Mouse (Mus musculus) C2C12 (cell line): ENCODE data around the gene Gm5155. TPM values are rescaled to one million over a fixed set of nuclear protein-coding genes. Genes with fewer than 3 reads are reported as not detected.
"Not testable (repeated sequence)": the region's sequence is repeated elsewhere in the genome, so short reads cannot be mapped to it uniquely, and the experiment has no call there.

ENCODE experiments used
- H3K27me3 ChIP-seq: one replicate; pipeline ENCODE4 v1.6.1; 2011; ENCODE audit not compliant: control insufficient read depth, insufficient read depth, insufficient read length
- H3K36me3 ChIP-seq: one replicate; pipeline ENCODE4 v1.6.1; 2011; ENCODE audit not compliant: control insufficient read depth, insufficient read depth
- H3K4me3 ChIP-seq: one replicate; pipeline ENCODE4 v1.5.1; 2011; ENCODE audit warnings: mild to moderate bottlenecking, control low read depth; ENCODE audit not compliant: poor library complexity, insufficient read depth, severe bottlenecking
- H3K79me2 ChIP-seq: one replicate; pipeline ENCODE4 v1.6.1; 2011; ENCODE audit not compliant: control insufficient read depth, insufficient read depth
- H3K79me3 ChIP-seq: one replicate; pipeline ENCODE4 v1.6.1; 2011; ENCODE audit warnings: low read depth, control low read depth
- H3ac ChIP-seq: one replicate; pipeline ENCODE3; 2011; ENCODE audit warnings: low read depth; ENCODE audit not compliant: control insufficient read depth, insufficient read length
- CEBPB ChIP-seq: IDR thresholded peaks from one replicate; pipeline ENCODE4 v1.6.1; 2011; ENCODE audit warnings: low read depth, mild to moderate bottlenecking, control low read depth, moderate library complexity
- CTCF ChIP-seq: IDR thresholded peaks from one replicate; pipeline ENCODE4 v1.5.1; 2011; ENCODE audit not compliant: control insufficient read depth, insufficient read depth, insufficient read length
- FOSL1 ChIP-seq: IDR thresholded peaks from one replicate; pipeline ENCODE4 v1.8.0; 2011; ENCODE audit warnings: mild to moderate bottlenecking, low read length; ENCODE audit not compliant: poor library complexity, insufficient read depth, severe bottlenecking
- MAX ChIP-seq: IDR thresholded peaks from one replicate; pipeline ENCODE4 v1.6.1; 2011; ENCODE audit warnings: mild to moderate bottlenecking, control low read depth
- MYOD1 ChIP-seq: IDR thresholded peaks from one replicate; pipeline ENCODE4 v1.6.1; 2011; ENCODE audit warnings: low read depth; ENCODE audit not compliant: control insufficient read depth, insufficient read length
- MYOG ChIP-seq: IDR thresholded peaks from one replicate; pipeline ENCODE4 v1.6.1; 2011; ENCODE audit not compliant: control insufficient read depth, insufficient read length; ENCODE audit errors: extremely low read depth
- USF1 ChIP-seq: IDR thresholded peaks from one replicate; pipeline ENCODE4 v1.6.1; 2011; ENCODE audit warnings: low read depth, mild to moderate bottlenecking, control low read depth, moderate library complexity
- long read RNA-seq, 2 experiments: library from polyadenylated mRNA; unstranded; transcript quantifications; one replicate each; pipeline ENCODE4 v2.0.0; 2019 to 2020
- polyA plus RNA-seq: library from polyadenylated mRNA; unstranded; fragments of >200 nt; fragmentation: generic; extraction: Trizol; gene quantifications from one replicate; pipeline ENCODE4 v1.2.1, GENCODE M21; 2012; ENCODE audit warnings: missing spikeins

Gene Gm5155
- polyA plus RNA-seq = not detected
- long read RNA-seq, experiment 1 = 0 reads
- long read RNA-seq, experiment 2 = 0 reads

- Histone ChIP-seq H3K4me3 (no peak within 1 kb of the TSS), H3K27me3 (no peaks in the 10 kb centered on the region), H3ac (no peak within 1 kb of the TSS), H3K36me3 (no peaks in the 10 kb centered on the region), H3K79me3 (no peaks in the 10 kb centered on the region), H3K79me2 (no peaks in the 10 kb centered on the region)
- no peak for TF ChIP-seq CEBPB
- no peak for TF ChIP-seq FOSL1
- TF ChIP-seq MAX = no peak
- no peak for TF ChIP-seq MYOG
- TF ChIP-seq MYOD1 = no peak
- TF ChIP-seq USF1 = no peak
- TF ChIP-seq CTCF = no peak
Measured at GRCm38 (mm10) chr7:17871467-17871866, at the start of gene Gm5155. TSS of gene Gm5155 (plus strand) at chr7:17871767.

- Histone ChIP-seq H3ac (no peak overlapping the region), H3K4me3 (no peak overlapping the region), H3K27me3 (no peaks in the 10 kb centered on the region), H3K36me3 (no peaks in the 10 kb centered on the region), H3K79me2 (no peaks in the 10 kb centered on the region), H3K79me3 (no peaks in the 10 kb centered on the region)
- no peak for TF ChIP-seq CTCF
- TF ChIP-seq CEBPB = no peak
Measured at GRCm38 (mm10) chr7:17870776-17871175, 791 bp upstream of the Gm5155 start.

- H3K27me3 ChIP-seq, H3K79me3 ChIP-seq, H3ac ChIP-seq, H3K79me2 ChIP-seq, H3K36me3 ChIP-seq, H3K4me3 ChIP-seq: not testable (repeated sequence)
Measured at GRCm38 (mm10) chr7:17895341-17895740, 23.8 kb downstream of the Gm5155 start.

- no peaks in the 10 kb centered on the region for H3K27me3 ChIP-seq
- H3K36me3 ChIP-seq = no peaks in the 10 kb centered on the region
- H3K79me3 ChIP-seq = no peaks in the 10 kb centered on the region
- H3K79me2 ChIP-seq = no peaks in the 10 kb centered on the region
- TF ChIP-seq MYOD1 (no peak), USF1 (no peak), MAX (no peak), MYOG (no peak), CTCF (no peak), FOSL1 (no peak), CEBPB (no peak)
- no peak overlapping the region for H3ac ChIP-seq
- no peak overlapping the region for H3K4me3 ChIP-seq
Measured at GRCm38 (mm10) chr7:17903146-17903915, 31.8 kb downstream of the Gm5155 start.

Other genes with a start within 250 kb of the Gm5155 start
- gene Ceacam5, start 158.5 kb upstream of the Gm5155 start, polyA plus RNA-seq = not detected
- not detected for gene Ceacam14, start 59.1 kb upstream of the Gm5155 start, polyA plus RNA-seq
- gene Ceacam11, start 100.4 kb downstream of the Gm5155 start, polyA plus RNA-seq = not detected
- gene Ceacam13, start 138.1 kb downstream of the Gm5155 start, polyA plus RNA-seq = not detected
- not detected for gene Ceacam12, start 194.2 kb downstream of the Gm5155 start, polyA plus RNA-seq